Mouse (Mus musculus) fat pad, adult 2 months (tissue): ENCODE measurements around the gene Gltpd2.
"Not testable (repeated sequence)": the region's sequence is repeated elsewhere in the genome, so short reads cannot be mapped to it uniquely, and the experiment has no call there.

Experiments
- DNase-seq: peaks from one replicate; pipeline ENCODE4 v3.0.0-alpha.2; 2011; ENCODE audit warnings: low read depth, low spot score; ENCODE audit errors: extremely low read depth

The Gltpd2 gene

GRCm38 (mm10) chr11:70518923-70519322 is at the start of gene Gltpd2:
Gltpd2 (plus strand) TSS chr11:70519196.
- DNase-seq, result no peak

- DNase-seq, result no peak
Observed at GRCm38 (mm10) chr11:70469764-70470163, 49.2 kb upstream of the Gltpd2 start.

GRCm38 (mm10) chr11:70472716-70473115 is 46.3 kb upstream of the Gltpd2 start:
- DNase-seq, result no peak

- DNase-seq, result not testable (repeated sequence)
Observed at GRCm38 (mm10) chr11:70473291-70473690, 45.7 kb upstream of the Gltpd2 start.

GRCm38 (mm10) chr11:70474872-70475534 is 44.0 kb upstream of the Gltpd2 start:
- no peak for DNase-seq

GRCm38 (mm10) chr11:70485498-70485897 is 33.5 kb upstream of the Gltpd2 start:
- DNase-seq, result no peak

GRCm38 (mm10) chr11:70487816-70488215 is 31.2 kb upstream of the Gltpd2 start:
- no peak for DNase-seq

- DNase-seq, result no peak
Observed at GRCm38 (mm10) chr11:70489138-70489537, 29.9 kb upstream of the Gltpd2 start.

GRCm38 (mm10) chr11:70489684-70490083 is 29.3 kb upstream of the Gltpd2 start:
- no peak for DNase-seq

- DNase-seq, result no peak
Observed at GRCm38 (mm10) chr11:70499566-70500475, 19.2 kb upstream of the Gltpd2 start.

GRCm38 (mm10) chr11:70500476-70500812 is 18.6 kb upstream of the Gltpd2 start:
- DNase-seq, result no peak

- DNase-seq, result no peak
Observed at GRCm38 (mm10) chr11:70502018-70502417, 17.0 kb upstream of the Gltpd2 start.

GRCm38 (mm10) chr11:70504970-70505369 is 14.0 kb upstream of the Gltpd2 start, which contains the start of gene Tm4sf5:
Tm4sf5 (plus strand) TSS chr11:70505244.
- no peak for DNase-seq

- DNase-seq, result no peak
Observed at GRCm38 (mm10) chr11:70506385-70506784, 12.6 kb upstream of the Gltpd2 start.

- no peak for DNase-seq
Observed at GRCm38 (mm10) chr11:70506962-70507515, 12.0 kb upstream of the Gltpd2 start.

GRCm38 (mm10) chr11:70509753-70510564 is 9.0 kb upstream of the Gltpd2 start:
- no peak for DNase-seq

GRCm38 (mm10) chr11:70511242-70511641 is 7.8 kb upstream of the Gltpd2 start:
- no peak for DNase-seq

- DNase-seq, result no peak
Observed at GRCm38 (mm10) chr11:70511825-70512224, 7.2 kb upstream of the Gltpd2 start.

- no peak for DNase-seq
Observed at GRCm38 (mm10) chr11:70512709-70513342, 6.2 kb upstream of the Gltpd2 start.

- no peak for DNase-seq
Observed at GRCm38 (mm10) chr11:70513520-70513919, 5.5 kb upstream of the Gltpd2 start.

GRCm38 (mm10) chr11:70514288-70514687 is 4.7 kb upstream of the Gltpd2 start, which contains the start of gene Vmo1:
Vmo1 (minus strand) TSS chr11:70514616.
- no peak for DNase-seq
